Mouse (Mus musculus) forebrain, embryonic 12.5 days (tissue): ENCODE data around the gene Tff1. TPM values are rescaled to one million over a fixed set of nuclear protein-coding genes. Genes with fewer than 3 reads are reported as not detected.

Source experiments
- ATAC-seq: fragments of 200-750 bp; cut with Nextera tagmentation; 2 replicates; pipeline ENCODE4 v1.8.0; 2017; ENCODE audit warnings: moderate TSS enrichment; ENCODE audit not compliant: low FRiP score
- H3K27ac ChIP-seq: fragments of 300-500 bp; sonication (generic); 2 replicates; pipeline ENCODE4 v1.5.1; 2016; ENCODE audit warnings: mild to moderate bottlenecking
- H3K27me3 ChIP-seq: fragments of 300-500 bp; sonication (generic); 2 replicates; pipeline ENCODE4 v1.6.1; 2016; ENCODE audit warnings: mild to moderate bottlenecking
- H3K36me3 ChIP-seq: fragments of 300-500 bp; sonication (generic); replicated peaks from 2 replicates; pipeline ENCODE4 v1.6.1; 2016; ENCODE audit warnings: mild to moderate bottlenecking
- H3K4me1 ChIP-seq: fragments of 300-500 bp; sonication (generic); 2 replicates; pipeline ENCODE4 v1.6.1; 2016
- H3K4me2 ChIP-seq: fragments of 300-500 bp; sonication (generic); 2 replicates; pipeline ENCODE4 v1.6.1; 2016; ENCODE audit warnings: mild to moderate bottlenecking, moderate library complexity
- H3K4me3 ChIP-seq: fragments of 300-500 bp; sonication (generic); replicated peaks from 2 replicates; pipeline ENCODE4 v1.5.1; 2016; ENCODE audit warnings: mild to moderate bottlenecking
- H3K9ac ChIP-seq: fragments of 300-500 bp; sonication (generic); 2 replicates; pipeline ENCODE4 v1.6.1; 2016; ENCODE audit warnings: mild to moderate bottlenecking
- H3K9me3 ChIP-seq: fragments of 300-500 bp; sonication (generic); 2 replicates; pipeline ENCODE4 v1.6.1; 2016
- WGBS: fragments of 180-500 bp; shearing (Covaris S2); methylation state at CpG from one replicate; pipeline ENCODE4 v1.1.7; 2016; 5-methylcytosine and 5-hydroxymethylcytosine counted together
- polyA plus RNA-seq: library from polyadenylated mRNA; unstranded; fragments of >200 nt; fragmentation: Nextera tagmentation; extraction: Ambion mirVana; gene quantifications from 2 replicates; pipeline ENCODE4 v1.2.1, GENCODE M21; 2016

The Tff1 gene
- polyA plus RNA-seq, 1 experiment from 2014 or later = not detected

DNA sequence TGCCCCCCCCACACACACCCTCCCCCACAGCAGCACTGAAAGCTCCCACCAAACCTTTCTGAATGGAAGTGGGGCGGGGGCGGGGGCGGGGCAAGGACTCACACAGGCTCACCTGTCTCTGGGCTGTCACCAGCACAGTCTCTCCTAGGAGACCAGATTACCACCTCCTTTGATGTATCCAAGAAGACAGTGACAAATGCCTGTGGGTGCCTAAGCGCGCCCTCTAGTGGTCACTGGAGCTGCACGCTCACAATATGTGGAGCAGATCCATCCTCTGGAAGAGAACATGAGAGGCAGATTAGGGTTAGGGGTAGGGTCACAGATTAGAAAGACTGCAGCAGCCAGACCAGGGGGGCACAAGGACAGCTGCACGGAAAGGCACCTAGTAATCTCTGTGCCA lies 45.6 kb downstream of the Tff1 start:
- Histone ChIP-seq H3K4me1 (peaks cover 7% of the 10 kb centered on the region), H3K9ac (no peak overlapping the region), H3K9me3 (no peaks in the 10 kb centered on the region), H3K36me3 (peaks cover 6% of the 10 kb centered on the region), H3K27ac (no peak overlapping the region), H3K4me3 (no peak overlapping the region), H3K4me2 (no peak overlapping the region), H3K27me3 (no peaks in the 10 kb centered on the region)
- WGBS = 7% methylated on average over 7 of the region's 7 CpGs
- ATAC-seq = peak; percentile 51; the same call in 1 of the 2 replicates

DNA sequence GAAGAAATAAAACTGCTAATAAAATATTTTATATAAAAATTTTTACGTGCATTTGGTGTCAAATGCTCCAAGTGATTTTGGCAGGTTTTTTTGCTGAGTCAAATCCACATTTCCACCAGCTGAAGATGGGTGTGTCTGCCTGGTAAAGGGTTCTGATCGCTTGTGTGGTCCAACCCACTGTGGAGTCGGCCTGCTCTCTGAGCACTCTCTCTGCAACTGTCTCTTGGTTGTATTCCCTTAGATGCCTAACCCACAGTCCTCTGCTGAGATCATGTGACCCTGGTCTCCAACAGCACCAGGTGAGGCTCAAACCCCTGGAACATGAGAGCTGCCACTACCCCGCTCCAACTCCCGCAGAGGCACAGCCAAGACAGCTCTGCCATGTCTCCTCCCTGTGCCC lies 47.1 kb downstream of the Tff1 start:
- H3K4me1 ChIP-seq = peaks cover 18% of the 10 kb centered on the region
- H3K36me3 ChIP-seq = peaks cover 10% of the 10 kb centered on the region
- H3K9me3 ChIP-seq = no peaks in the 10 kb centered on the region
- no peak overlapping the region for H3K4me2 ChIP-seq
- ATAC-seq = no peak
- no peaks in the 10 kb centered on the region for H3K27me3 ChIP-seq
- no peak overlapping the region for H3K9ac ChIP-seq
- H3K27ac ChIP-seq = no peak overlapping the region
- WGBS = 87% methylated on average over 5 of the region's 5 CpGs
- no peak overlapping the region for H3K4me3 ChIP-seq

DNA sequence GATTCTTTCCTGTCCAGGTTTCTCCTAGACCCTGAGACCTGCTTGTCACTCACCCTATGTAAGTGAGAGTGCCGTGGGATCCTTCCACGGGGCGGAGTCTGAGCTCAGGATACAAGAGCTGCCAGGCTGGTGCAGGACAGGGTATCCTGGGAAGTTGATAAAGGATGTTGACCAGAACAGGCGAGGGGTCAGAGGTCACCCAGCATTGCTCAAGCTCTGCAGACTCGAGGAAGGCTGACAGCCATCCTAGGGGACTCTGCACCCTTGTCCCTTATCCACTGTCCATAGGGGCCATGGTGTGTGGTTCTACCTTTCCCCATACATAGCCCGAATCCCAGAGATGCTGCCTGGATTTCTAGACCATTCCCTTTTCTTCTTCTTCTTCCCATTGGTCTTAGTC lies 49.0 kb downstream of the Tff1 start:
- peaks cover 21% of the 10 kb centered on the region for H3K4me1 ChIP-seq
- no peak overlapping the region for H3K9ac ChIP-seq
- 86% methylated on average over 6 of the region's 6 CpGs for WGBS
- no peaks in the 10 kb centered on the region for H3K27me3 ChIP-seq
- H3K4me3 ChIP-seq = no peak overlapping the region
- peaks cover 12% of the 10 kb centered on the region for H3K36me3 ChIP-seq
- no peaks in the 10 kb centered on the region for H3K9me3 ChIP-seq
- ATAC-seq = no peak
- no peak overlapping the region for H3K27ac ChIP-seq
- no peak overlapping the region for H3K4me2 ChIP-seq

DNA sequence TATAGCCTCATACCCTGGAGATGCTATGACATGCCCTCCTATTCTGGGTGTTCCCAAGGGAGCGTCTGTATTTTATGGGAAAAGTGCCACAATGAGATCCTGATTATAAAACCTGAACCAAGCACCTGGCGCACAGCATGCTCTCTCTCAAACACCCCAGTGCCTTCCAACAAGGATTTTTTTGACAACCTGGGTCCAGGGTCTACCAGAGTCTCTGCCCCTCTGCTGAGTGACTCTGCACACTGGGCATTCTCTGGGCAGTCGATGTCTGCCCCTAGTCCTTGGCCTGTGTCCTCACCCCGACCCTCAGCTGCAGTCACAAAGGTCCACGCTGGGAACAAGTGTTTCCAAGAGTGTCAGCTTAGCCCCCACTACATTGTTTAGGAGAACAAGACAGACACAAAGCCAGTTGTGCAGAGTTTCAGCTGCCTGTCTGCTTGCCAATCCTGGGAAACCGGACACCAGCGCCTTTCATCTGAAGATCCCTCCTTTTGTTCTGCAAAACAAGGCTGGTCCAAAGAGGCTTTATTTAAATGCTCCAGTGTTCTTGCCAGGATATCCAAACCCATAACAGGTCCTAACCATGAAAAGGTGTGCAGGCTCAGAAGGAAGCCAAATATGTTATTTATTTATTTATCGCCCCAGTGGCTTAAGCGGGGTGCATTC lies 51.8 kb downstream of the Tff1 start:
- no peak for ATAC-seq
- H3K27ac ChIP-seq = peak overlapping the region; percentile 15
- H3K27me3 ChIP-seq = no peaks in the 10 kb centered on the region
- H3K4me1 ChIP-seq = peaks cover 19% of the 10 kb centered on the region
- no peaks in the 10 kb centered on the region for H3K9me3 ChIP-seq
- H3K4me3 ChIP-seq = no peak overlapping the region
- no peak overlapping the region for H3K9ac ChIP-seq
- WGBS = 23% methylated on average over 9 of the region's 9 CpGs
- H3K4me2 ChIP-seq = no peak overlapping the region
- peaks cover 26% of the 10 kb centered on the region for H3K36me3 ChIP-seq

Other genes starting within 250 kb of the Tff1 start
- 0.09 TPM in 1 of 2 replicates, not detected in the other for gene Umodl1, start 210.6 kb downstream of the Tff1 start, polyA plus RNA-seq
- 16.2 and 16.5 TPM in 2 replicates for gene Abcg1, start 107.6 kb downstream of the Tff1 start, polyA plus RNA-seq
- gene Tff3, start 35.6 kb downstream of the Tff1 start, polyA plus RNA-seq = 0.88 TPM in 1 of 2 replicates, not detected in the other
- gene Tff2, start 21.0 kb downstream of the Tff1 start, polyA plus RNA-seq = not detected in 2 replicates
- gene Tmprss3, start 33.7 kb upstream of the Tff1 start, polyA plus RNA-seq = not detected in 2 replicates
- gene Ubash3a, start 42.6 kb upstream of the Tff1 start, polyA plus RNA-seq = 0.10 and 0.29 TPM in 2 replicates
- gene Rsph1, start 112.1 kb upstream of the Tff1 start, polyA plus RNA-seq = 2.6 and 3.8 TPM in 2 replicates
- 9.4 and 10.7 TPM in 2 replicates for gene Slc37a1, start 121.5 kb upstream of the Tff1 start, polyA plus RNA-seq
- 34.7 and 36.7 TPM in 2 replicates for gene Pde9a, start 220.9 kb upstream of the Tff1 start, polyA plus RNA-seq